Mouse (Mus musculus) neutrophil, adult 5-6 weeks (primary cell): ENCODE measurements around the gene Kcnj10. TPM values are rescaled to one million over a fixed set of nuclear protein-coding genes. Genes with fewer than 3 reads are reported as not detected.

ENCODE experiments used
- ATAC-seq: fragments of 151-379, 151-347 bp; 2 replicates; pipeline ENCODE4 v1.8.0; 2017; ENCODE audit warnings: mild to moderate bottlenecking, moderate TSS enrichment; ENCODE audit not compliant: insufficient number of reproducible peaks, poor library complexity, low FRiP score, severe bottlenecking; ENCODE audit errors: extremely low read depth
- total RNA-seq: library from RNA; stranded (forward); fragments of 200-1000 nt; gene quantifications from 2 replicates; pipeline ENCODE4 v1.2.3, GENCODE M21; 2017

The Kcnj10 gene
- total RNA-seq, 1 experiment from 2014 or later = not detected

DNA sequence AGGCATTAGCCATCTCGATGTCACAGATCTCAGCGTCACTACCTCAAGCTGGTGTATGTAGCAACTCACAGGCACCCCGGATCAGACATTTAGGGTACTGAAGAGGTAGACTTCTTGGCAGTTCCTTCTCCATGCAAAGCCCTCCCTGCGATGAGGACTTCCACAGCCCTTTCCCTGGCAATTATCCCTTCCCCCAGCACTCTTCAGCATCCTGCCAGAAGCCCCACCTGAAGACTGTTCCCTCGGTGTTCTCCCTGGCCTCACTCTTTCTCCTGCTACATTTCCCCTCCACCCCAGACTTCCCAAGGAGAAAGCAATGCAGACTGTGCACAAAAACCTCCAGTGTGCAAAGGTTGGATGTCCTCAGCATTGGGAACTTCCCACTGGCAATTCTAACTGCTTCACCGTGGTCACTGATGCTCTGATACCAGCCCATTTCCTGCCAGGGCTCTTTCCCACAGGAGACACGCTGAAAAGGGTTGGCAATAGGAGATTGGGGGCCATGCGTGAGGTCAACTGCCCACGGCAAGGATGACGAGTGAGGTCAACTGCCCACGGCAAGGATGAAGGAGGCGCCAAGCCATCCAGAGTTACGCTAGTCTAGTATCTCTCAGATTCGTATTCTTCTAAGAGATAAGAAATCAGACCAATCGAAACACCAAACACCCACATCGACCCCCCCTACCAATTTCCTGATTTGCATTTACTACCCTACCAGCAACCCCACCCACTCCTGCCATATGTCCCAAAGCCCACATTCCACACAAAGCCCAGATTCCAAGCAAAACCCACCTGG, 13.6 kb upstream of the Kcnj10 start:
- no peak for ATAC-seq

DNA sequence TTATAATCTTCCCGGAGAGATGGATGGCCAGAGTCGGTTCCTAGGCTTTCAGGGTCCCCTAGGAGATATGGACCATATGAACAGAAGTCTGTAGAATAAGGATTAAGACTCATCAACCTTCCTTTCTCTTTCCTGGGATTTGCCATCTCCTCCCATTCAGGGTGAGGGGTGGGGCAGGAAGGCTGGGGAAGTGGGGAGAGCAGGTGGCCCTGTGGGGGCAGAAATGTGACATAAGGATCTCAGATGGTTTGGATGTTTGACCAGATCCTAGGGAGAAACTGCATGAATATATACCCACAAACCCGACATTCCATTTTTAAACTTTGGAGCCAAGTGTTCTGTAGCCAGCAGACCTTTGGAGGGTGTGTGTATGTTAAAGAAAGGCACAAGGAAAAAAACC, 13.0 kb upstream of the Kcnj10 start:
- no peak for ATAC-seq

DNA sequence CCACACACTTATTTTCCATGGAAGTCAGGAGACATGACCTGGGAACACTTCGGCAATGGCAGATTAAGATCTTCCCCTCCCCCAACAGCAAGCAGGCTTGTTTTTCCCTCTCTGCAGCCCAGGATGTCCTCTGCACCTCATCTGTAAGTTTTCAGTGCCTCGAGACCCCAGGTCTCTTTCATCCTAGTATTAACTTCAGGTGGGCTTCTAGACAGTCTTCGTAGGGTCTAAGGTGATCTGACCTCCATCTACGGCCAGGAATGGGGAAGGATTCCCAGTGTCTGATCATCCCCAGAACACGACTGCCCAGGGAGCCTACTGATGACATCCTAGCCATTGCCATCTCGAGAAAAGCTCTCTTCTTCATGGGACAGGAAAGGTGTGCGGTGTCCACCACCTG, 12.5 kb upstream of the Kcnj10 start:
- ATAC-seq = no peak

DNA sequence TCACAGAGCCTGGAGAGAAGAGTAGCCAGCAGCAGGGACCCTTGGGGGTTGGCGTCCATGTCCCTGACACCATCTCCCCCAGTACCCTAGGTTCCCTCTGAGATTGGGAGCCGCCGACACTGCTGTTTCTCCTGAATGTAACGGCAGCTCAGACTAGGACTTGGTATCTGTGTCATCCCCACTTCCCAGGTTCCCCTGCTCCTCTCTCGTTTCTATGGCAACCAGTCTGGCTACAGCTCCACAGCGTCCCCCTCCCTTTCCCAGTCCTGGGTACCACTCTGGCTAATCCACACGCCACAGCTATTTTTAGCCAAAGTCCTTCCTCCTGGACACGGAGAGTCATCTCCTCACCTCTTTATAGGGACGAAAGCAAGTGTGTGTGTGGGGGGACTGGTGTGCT, 11.9 kb upstream of the Kcnj10 start, which contains the start of gene Kcnj9:
Gene Kcnj9, minus strand, starts transcription at position 188 of the 400 bp plus-strand sequence.
- ATAC-seq = no peak

DNA sequence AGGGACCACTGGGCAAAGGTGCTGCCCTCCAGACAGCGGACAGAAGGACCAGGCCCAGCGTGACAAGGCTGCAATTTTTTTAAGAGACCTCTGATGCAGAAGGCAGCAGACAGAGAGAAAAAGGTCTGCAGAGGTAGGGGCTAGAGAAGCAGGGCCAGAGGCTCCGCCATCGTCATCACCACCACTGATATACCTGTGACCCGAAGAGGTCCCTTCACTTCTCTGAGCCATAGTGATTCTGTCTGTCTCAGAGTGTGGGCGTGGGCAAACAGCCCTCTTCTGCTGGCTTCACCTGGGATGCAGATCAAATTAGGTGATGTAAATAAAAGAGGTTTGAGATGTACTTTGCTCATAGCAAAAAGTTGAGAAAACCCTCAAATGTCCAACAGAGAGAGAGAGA, 11.4 kb upstream of the Kcnj10 start:
- ATAC-seq = no peak

DNA sequence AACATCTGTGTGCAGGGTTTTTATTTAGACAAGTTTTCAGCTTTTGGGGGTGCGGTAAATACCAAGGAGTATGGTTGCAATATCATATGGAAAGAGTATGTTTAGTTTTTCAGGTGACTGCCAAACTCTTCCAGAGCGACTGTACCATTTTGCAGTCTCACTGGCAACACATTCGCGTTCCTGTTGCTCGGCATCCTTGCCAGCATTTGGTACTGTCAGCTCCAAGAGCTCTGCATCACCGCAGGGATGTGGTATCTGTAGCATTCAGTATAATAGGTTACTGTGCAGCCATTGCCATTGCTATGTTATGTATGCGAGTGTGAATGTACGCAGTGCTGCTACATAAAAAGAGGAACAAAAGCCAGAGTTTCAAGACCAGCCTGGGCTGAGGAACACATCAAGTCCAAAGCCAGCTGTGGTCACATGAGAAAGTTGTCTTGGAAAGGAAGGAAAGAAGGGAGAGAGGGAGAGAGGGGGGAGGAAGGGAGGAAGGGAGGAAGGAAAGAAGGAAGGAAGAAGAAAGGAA, 9.5 kb upstream of the Kcnj10 start:
- ATAC-seq = no peak

DNA sequence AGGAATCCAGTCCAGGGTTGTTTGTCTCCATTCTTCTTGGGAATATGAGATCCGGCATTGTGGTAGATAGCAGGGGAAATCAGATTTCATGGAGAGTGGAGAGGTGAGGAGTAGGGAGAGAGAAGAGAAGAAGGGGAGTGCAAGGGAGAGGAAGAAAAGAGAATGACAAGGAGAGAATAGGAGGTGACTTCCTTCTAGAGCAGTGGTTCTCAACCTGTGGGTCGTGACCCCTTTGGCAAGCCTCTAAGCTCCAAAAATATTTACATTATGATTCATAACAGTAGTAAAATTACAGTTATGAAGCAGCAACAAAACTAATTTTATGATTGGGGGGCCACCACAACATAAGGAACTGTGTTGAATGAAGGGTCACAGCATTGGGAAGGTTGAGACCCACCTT, 8.1 kb upstream of the Kcnj10 start:
- ATAC-seq = no peak

DNA sequence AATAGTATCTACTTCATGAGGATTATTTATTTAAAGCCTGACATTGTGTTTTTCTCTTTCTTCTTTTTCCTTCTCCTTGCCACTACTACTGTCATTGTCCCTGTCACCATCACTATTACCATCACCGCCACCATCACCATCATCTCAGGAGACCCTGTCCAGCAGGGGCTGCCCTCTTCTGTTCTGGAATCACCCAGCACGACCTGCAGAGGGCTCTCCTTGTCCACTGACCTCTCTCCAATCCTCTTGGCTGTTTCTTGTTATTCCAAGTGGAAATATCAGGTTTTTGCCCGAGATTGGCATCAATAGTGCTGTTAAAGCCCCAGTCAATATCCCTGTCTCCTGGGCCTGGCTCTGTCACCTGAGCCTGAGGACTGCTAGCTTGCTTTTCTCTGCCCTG, 7.5 kb upstream of the Kcnj10 start:
- no peak for ATAC-seq

DNA sequence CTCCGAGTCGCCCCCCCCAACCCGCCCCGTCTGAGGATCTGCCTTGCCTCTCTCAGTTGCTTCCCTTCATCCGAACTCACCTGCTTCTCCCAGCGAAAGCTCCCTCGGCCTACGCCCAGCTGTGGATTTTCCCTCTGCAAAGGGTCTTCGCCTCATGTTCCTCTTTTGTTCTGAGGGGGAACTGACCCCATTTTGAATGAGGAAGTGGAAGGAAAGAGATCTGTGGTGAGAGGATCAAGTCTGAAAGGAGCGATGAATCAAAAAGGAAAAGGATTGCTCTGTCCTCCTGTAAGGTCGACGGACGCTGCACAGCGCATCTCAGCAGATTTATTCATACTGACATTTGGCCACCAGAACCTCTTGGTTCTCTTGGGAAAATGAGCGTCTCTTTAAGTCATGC, 5.2 kb upstream of the Kcnj10 start:
- ATAC-seq = no peak

DNA sequence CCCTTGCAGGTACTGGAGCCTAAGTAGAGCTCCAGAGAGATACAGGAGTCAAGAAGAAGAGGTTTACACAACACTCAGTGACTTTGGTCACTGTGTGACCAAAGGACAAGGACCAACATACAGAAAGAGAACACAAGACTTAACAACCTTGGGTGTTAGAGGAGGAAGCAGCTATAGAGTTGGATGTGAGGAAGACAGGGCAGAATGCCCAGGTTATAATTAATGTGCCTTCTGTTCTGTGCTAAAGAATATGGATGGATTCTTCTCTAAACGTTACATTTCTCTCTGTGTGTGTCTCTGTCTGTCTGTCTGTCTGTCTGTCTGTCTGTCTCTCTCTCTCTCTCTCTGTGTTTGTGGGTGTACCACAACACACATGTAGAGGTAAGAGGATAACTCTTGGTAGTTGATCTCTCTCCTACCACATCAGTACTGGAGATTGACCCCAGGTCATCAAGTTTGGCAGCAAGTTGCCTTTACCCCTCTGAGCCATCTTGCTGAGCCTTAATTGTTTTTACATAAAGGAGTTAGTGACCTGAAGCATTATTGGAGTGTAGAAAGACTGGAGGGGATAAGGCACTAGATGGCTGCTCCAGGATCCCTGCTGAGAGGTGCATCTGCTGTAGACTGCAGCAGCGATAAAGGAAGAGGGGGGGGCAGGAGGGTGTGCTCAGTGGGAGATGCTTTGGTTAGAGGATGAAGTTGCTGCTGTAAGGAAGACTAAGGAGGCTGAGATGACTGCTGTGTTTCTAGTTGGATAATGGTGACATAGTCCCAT, 3.4 kb upstream of the Kcnj10 start:
- ATAC-seq = no peak

DNA sequence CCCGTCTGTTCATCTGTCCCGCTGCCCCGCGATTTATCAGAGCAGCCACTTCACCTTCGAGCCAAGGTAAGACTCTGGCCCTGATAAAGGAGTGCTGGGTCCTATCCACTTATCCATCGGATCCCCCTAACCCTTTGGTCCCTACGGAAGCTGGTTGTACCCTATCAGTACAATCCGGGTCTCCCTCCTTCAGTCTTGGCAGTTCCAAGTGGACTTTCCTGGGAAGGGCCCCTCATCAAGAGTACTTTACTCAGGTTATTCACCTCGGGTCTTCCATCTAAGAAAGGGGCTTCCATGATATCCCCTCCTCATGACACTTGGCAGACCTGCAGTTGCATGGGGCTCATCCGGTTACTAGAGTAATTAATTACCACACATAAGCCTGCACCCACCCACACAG, 376 bp downstream of the Kcnj10 start:
- no peak for ATAC-seq

DNA sequence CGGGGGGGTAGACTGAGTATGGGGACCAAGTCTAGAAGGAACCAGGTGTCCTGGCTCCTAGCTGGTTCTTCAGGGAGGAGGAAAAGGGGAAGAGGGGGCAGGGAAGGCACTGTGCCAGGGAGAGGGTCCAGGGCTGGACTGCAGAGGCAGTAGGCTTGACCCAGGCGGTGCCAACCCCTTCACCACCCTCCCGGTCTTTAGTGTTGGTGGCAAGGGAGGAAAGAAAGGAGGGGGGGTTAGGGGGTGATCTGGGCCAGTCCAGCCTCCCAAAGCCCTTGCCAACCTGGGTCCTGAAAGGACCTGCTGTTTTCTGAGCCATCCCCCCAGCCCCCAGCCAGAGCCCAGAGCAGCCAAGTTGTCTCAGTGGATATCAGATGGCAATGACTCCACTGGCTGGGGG, 1.7 kb downstream of the Kcnj10 start:
- no peak for ATAC-seq

DNA sequence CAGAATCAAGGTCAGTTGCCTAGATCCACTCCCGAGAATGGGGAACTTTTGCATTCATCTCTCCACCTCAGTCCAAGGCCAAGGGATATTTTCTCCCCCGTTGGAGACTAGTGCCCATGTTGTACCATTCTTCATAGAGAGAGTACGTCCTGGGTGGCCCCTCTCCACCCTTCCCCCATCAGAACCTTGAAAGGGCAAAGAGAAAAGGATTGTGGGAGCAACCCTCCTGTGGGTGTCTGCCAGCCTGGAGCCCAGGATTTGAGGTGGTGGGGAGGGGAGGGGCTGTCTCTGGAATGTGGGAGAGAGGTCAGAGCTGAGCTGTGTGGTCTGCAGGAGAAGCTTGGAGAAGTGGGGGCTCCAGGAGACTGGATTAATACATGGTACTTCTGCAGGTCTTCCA, 2.9 kb downstream of the Kcnj10 start:
- no peak for ATAC-seq

DNA sequence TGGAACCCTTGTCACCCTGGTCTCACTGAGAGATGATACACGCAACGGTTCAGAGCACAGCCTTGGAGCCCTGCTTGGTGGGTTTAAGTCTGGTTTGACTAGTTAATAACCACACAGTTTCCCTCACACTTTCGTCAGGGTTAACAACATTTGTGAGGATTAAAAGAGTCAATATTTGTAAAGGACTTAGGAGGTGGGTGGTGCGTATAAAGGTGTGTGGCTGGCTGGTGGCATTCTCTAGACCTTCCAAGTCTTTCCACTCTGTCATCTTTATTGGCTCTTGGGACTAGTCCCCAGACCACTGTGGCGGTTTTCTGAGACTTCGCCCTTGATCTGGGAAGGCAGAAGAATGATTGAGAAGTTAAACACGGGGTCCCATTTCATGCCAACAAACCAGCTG, 3.8 kb downstream of the Kcnj10 start:
- no peak for ATAC-seq

DNA sequence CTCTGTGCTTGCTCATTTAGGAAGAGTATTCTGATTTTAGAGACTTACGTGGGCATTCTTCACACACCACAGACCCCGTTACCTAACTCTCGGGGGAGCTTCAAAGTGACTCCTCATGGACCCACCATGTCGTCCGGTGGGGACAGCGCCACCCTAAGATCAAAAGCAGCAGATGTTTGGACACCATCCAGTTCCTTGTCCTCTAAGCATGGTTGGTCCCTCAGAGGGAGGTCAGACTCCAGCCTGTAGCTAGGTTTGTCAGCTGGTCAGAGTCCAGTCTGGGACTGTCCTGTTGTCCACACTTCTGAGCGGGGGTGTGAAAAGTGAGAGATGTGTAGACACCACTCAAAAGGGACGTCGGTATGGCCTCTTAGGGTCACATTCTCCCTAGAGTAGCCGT, 5.7 kb downstream of the Kcnj10 start:
- no peak for ATAC-seq

DNA sequence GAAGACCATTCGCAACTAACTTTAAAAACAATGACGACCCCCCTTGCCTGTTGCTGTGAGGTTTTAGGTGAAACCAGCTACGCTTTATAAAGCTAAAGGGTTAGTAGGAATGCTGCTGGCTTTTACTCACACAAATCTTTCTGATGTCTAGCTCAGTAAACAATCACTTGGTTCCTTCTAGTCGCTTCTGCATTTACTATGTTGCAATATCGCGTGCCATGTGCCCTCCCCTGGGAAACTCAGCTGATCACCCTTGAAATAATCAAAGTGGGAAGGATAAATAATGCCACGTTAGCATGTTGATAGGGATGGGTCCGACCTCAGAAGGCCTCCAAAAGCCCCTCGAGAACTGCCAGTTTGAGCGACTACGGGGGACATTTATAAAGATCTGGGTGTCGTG, 6.4 kb downstream of the Kcnj10 start:
- no peak for ATAC-seq

DNA sequence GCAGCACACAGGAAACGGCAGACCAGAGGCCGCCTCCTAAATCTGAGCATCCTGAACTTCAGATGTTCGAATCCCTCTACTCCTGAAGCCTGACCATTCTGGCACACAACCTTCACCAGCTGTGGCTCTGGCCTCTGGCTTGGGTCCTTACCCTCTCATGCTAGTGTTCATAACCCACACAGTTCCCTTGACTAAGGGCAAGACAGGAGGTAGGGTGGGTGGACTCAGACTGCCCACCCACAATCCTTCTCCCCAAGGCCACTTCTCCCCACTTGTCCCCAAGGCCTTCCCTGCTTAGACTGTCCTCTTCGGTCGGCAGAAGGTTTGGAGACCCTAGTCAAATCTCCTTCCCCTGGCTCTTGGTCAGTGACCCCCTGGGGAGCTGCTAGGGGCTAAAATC, 8.5 kb downstream of the Kcnj10 start:
- no peak for ATAC-seq

DNA sequence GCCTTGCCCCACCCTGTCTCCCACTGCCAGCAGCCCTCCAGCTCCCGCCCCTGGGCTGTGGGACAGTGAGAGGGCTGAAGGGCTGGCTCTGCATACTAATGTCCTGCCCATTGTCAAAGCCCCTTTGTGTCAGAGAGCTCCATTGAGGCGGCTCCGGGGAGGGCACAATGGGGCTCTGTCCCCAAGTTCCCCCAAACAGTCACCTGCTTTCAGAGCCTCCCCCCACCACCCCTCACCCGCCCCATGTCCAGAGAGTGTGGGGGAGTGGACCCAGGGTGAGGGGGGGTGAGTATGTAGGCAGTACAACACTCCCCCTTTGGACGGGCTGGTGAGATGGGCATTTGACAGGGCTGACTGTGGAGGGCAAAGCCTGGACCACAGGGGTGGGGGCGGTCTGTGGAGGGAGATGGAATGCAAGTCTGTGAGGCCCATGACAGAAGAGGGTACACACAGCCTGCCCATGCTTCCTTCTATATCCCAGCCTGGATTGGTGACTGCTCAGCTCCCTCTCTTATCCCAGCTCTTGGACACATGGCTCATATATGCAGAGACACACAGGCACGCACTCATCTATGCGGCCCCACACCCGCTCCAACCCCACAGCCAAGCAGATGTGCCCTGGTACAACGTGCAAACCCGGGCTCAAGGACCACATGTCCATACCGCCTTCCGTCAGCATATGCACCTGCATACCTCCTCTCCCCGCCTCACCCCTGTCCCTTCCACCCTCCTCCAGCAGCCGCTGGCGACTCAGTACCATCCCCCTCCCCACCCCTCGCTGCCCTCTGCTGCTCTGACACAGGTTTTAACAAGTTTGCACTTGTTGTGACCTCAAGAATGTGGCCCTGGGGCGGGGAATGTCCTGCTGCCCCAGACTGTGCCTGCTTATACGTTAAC, 9.2 kb downstream of the Kcnj10 start:
- ATAC-seq = no peak

DNA sequence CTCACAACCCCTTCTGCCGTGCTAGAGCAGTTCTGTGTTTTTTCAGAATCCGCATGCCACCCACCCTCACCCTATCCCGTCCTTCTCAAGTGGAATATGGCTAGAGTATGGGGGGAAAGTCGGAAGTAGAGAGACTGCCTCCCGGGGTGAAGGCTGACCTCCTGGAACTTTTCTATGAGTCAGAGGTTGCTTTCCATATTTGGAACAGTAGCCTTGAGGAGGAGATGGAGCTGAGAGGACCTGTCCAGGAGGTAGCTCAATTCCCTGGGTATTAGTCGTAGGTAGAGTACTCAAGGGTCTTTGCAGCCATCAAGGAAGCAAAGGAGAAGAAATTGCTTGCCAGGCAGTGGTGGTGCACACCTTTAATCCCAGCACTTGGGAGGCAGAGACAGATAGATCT, 11.0 kb downstream of the Kcnj10 start:
- no peak for ATAC-seq
